Mouse (Mus musculus) layer of hippocampus, adult 2 months (tissue): Measurements from ENCODE around the gene AU021092. TPM values are rescaled to one million over a fixed set of nuclear protein-coding genes. Genes with fewer than 3 reads are reported as not detected.
A peak's percentile ranks its signal among the peaks of the same experiment; 100 is the strongest.

Source experiments
- DNase-seq, 2 experiments: peaks; one replicate each; pipeline ENCODE4 v3.0.0; 2022; ENCODE audit warnings: low spot score in 2 of 2
- H3K27ac ChIP-seq: fragments of 200-600 bp; 2 replicates; pipeline ENCODE4 v1.8.1; 2022
- H3K4me3 ChIP-seq: fragments of 200-600 bp; 2 replicates; pipeline ENCODE4 v1.8.1; 2022; ENCODE audit warnings: mild to moderate bottlenecking
- CTCF ChIP-seq: fragments of 200-600 bp; conservative IDR thresholded peaks from 2 replicates; pipeline ENCODE4 v1.8.1; 2022; ENCODE audit warnings: antibody characterized with exemption, mild to moderate bottlenecking, moderate library complexity
- long read RNA-seq, 2 experiments: library from polyadenylated mRNA; stranded (forward); transcript quantifications; one replicate each; pipeline ENCODE4 v2.0.0; 2021; ENCODE audit warnings: borderline mapping rate in 2 of 2
- total RNA-seq, 2 experiments: library from RNA; stranded (reverse); gene quantifications; 2 replicates each; pipeline ENCODE4 v1.2.3; 2021

Gene AU021092
- total RNA-seq = 1 to 10 TPM; 4.6 to 4.9 TPM
- long read RNA-seq, experiment 1, partial matches to known transcripts = 0 of 4 reads
- long read RNA-seq, experiment 1, other reads (novel, unspliced or antisense) = 2 of 4 reads
- long read RNA-seq, experiment 2, partial matches to known transcripts = 1 of 3 reads
- long read RNA-seq, experiment 2, other reads (novel, unspliced or antisense) = 0 of 3 reads

DNA sequence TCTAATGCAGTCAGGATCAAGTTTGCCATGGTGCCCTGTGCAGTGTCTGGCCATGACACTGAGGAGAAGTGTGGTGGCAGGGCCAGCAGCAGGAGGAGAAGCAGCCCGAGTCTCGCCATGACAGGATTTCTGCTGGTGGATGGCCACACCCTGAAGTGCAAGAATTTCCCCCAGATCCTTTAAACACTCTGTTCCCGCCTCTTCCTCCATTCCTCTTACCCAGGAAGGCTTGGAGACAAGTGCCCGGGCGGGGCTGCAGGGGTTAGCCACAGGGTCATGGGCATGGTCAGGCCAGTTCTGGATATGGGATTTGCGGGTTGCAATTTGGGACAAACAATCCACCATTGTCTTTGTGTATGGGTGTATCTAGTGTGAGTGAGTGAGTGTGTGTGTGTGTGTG is at the start of gene AU021092:
Gene AU021092 (minus strand): TSS at position 160 of the 400 bp plus-strand sequence.
- Histone ChIP-seq H3K27ac (peak within 1 kb of the TSS; percentile 48; the same call in 1 of the 2 replicates), H3K4me3 (peak within 1 kb of the TSS; percentile 1; the same call in 1 of the 2 replicates)
- TF ChIP-seq CTCF = no peak
- DNase-seq = no peak

DNA sequence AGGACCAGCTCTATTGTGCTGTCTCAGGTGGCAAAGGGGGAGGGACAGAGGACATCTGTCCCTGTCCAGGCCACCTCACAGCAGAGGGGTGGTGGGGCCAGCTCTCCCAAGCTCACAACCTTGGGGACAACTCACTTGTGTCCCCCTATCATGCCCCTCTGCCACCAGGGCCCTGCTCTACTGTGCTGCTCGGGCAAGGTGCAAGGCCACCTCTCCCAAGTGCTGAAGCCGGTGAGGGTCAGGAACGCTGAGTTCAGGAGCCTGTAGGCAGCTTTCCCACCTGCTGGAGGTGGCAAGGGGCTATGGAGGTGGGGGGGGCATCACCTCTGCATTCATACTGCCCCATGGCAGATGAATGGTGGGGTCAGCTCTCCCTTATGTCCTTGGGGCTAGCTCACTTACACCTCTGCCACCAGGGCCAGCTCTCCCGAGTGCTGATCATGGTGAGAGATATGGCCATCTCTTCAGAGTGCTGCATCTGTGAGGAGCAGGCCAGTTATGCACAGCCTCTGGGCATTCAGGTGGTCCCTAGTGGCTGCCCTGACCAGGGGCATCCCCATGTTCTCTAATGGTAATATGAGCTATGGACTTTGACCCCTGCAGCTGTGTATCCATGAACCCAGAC is 49.4 kb upstream of the AU021092 start:
- no peak overlapping the region for H3K4me3 ChIP-seq
- H3K27ac ChIP-seq = no peak overlapping the region
- DNase-seq = no peak
- no peak for TF ChIP-seq CTCF

DNA sequence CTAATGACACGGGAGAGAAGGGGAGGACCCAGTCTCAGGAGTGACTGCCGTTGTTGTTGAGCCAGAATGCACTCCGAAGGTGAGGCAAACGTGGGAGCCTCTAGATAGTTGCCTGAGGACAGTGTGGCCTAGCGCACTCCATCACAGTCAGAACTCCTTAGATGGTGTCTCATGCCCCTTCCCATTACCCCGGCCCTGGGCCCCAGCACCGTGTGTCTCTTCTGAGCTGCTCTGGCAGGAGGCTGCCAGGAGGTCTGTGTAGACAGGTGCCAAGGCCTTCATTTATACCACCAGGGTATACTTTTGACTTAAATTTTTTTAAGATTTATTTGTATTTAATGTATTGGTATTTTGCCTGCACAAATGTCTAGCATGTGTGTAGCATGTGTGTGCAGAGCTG is 41.8 kb upstream of the AU021092 start:
- Histone ChIP-seq H3K4me3 (no peak overlapping the region), H3K27ac (no peak overlapping the region)
- DNase-seq = no peak
- no peak for TF ChIP-seq CTCF

DNA sequence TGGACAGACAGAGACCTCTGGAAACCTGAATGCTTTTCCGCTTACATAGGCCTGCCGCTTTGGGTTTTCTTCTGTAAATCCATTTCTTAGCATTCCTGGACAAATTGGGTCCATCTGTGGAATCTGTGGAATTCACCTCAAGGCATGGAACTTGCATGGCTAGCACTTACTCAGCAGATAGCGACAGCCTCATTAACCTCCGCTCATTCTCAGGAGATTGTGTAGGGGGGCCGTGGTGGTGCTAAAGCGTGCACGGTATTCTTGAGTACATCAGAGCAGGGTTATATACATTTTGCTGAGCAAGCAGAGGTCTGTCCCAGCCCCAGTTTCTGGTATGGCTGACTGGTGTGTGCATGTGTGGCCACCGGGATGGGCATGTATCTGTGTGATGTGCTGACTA is 41.1 kb upstream of the AU021092 start:
- no peak overlapping the region for H3K27ac ChIP-seq
- H3K4me3 ChIP-seq = no peak overlapping the region
- TF ChIP-seq CTCF = no peak
- no peak for DNase-seq

DNA sequence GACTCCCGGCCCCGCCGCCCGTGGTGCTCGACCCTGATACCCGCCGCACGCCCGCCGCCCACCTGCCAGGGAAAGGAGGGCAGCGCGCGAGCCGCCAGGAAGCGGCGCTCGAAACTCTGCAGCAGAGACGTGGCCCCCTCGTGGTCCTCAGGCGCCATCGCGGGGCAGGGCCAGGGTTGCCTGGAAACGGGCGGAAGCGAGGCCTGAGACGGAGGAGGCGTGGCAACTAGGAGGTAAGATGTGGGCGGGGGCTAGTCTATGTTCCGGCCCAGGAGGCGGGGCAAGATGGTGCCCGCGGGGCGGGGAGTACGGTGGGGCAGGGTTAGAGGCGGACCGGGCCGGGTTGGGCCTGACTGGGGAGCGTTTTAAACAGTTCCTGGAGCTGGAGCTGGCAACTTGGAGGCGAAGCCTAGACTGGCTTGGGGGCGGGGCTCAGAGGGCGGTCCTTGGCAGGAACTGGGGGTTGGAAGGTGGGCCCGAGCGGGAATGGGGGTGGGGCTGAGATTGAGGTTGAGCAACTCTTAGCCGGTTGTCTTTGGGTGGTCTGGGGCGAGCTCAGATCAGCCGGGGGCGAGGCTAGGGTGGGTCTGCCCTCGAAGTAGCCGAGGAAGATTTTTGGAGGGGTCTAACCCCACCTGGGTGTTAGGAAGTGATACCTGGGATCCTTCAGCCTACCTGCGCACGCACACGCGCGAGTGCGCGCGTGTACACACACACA is 33.8 kb upstream of the AU021092 start, which contains the start of gene Eef2kmt:
Gene Eef2kmt (minus strand): TSS at position 205 of the 718 bp plus-strand sequence.
- TF ChIP-seq CTCF = peak; percentile 87
- Histone ChIP-seq H3K27ac (peak within 1 kb of the TSS; percentile 80), H3K4me3 (peak within 1 kb of the TSS; percentile 80)
- peak; percentile 97 to 99 for DNase-seq

DNA sequence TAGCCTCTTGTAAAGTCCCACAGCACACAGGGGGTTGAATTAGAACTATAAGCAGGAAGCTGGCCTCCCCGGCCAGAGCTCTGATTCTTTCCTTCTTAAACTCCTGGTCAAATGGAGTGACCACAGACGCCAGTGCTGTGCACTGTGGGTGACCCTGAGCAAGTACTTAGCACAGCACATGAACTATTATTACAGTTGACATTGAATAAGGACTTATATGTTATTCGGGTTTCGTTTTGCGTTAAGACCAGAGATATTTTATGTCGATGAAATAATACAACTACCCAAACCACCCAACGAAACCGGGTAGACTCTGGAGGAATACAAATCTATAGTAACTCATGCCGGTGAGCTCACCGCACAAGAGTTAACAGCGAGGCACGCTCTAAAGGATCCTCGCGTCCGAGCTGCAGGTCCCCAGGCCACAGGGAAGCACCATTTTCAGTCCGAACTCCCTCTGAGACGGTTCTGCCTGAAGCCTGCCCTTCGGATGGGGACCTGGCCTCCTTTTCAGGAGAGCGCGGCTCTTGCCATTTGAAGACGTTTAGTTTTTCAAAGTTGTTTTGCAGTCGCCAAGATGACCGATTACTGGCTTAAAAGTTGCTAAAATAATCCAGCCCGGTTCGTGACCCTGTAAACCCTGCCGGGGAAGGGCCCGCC is 33.1 kb upstream of the AU021092 start:
- H3K27ac ChIP-seq = peak overlapping the region; percentile 80
- peak overlapping the region; percentile 80 for H3K4me3 ChIP-seq
- DNase-seq = no peak
- TF ChIP-seq CTCF = no peak

DNA sequence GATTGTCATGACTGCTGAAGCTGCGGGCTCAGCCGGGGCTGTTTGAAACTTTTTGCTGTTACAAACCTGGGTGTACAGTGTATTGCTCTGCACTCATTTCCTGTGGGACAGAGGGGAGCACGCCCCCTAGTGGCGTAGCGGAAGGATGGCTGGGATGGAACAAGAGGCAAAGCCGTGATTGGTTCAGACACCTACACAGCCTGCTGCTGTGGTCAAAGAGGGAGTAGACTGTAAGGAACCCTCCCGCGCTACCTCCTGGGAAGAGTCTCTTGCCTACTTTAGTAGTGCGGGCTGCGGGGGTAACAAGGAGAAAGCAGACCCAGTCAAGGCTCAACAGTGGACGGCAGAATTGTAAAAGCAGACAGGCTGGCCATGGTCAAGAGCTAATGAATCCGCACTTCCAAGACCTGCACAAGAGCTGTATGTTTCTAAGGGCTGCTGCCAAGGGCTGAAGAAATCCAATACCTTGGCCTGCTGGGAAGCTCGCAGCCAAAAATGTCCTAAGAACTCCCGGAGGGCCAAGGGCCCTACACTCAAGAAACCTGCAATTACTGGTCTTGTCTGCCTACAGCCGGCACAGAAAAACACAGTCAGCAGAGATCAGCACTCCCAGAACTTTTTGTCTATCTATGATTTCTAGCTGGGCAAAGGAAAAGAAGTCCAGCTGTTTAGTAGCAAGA is 32.4 kb upstream of the AU021092 start:
- Histone ChIP-seq H3K4me3 (peak overlapping the region; percentile 80), H3K27ac (peak overlapping the region; percentile 15; the same call in 1 of the 2 replicates)
- peak; percentile 50 to 67 for DNase-seq
- TF ChIP-seq CTCF = peak; percentile 94

DNA sequence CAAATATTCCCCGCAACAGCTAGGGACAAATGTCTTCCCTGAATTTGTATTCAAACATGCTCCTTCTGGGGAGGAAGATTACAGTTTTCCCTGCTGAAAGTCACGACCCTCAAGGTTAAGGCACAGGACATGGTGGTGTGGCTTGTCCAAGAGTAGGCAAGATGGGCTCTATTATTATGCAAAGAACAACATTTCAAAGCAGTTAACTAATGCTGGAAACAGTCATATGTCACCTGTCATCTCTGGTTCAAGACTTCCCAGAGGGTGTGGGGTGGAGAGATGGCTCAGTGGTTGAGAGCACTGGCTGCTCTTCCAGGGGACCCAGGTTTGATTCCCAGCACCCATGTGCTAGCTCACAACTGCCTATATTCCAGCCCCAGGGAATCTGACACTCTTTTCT is 30.2 kb upstream of the AU021092 start:
- DNase-seq = no peak
- no peak overlapping the region for H3K4me3 ChIP-seq
- TF ChIP-seq CTCF = no peak
- no peak overlapping the region for H3K27ac ChIP-seq

DNA sequence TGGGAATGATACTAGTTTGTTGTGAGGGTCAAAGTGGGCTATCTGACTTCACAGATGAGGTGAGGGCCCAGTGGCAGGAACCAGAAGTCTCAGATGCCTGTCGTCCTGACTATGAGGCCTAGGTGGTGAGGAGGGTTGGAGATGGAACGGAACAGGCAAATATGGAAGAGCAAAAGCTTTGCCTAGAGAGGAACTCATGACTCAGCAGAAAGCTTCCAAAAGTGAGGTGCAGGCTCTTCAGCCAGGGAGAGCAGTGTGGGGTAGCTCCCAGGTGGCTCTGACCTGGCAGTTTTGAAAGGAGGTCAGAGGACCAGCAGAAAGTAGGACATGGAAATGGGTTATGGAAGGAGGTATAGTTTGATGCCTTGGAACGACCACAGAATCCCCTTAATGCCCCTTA is 28.8 kb upstream of the AU021092 start:
- H3K27ac ChIP-seq = no peak overlapping the region
- no peak overlapping the region for H3K4me3 ChIP-seq
- DNase-seq = no peak
- no peak for TF ChIP-seq CTCF

DNA sequence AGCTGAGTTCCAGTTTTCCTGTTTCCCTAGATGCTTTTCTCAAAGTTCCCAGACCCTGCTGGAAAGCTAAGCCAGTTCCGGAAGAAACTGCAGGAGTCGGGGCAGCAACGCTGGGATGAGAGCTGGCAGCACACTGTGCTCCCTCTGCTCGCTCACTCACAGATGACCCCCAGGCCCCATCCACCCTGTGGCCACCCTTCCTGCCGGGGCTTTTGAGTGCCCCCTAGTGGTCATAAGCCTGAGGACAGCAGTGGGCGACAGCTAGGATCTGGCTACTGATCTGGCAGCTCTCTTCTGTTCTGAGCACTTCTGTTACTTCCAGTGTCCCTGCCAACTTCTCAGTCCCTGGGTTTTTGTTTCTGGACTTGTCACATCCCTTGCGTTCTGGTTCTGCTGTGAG is 22.3 kb upstream of the AU021092 start:
- DNase-seq = peak in 1 of 2 experiments; percentile 66
- H3K27ac ChIP-seq = no peak overlapping the region
- TF ChIP-seq CTCF = peak; percentile 92

DNA sequence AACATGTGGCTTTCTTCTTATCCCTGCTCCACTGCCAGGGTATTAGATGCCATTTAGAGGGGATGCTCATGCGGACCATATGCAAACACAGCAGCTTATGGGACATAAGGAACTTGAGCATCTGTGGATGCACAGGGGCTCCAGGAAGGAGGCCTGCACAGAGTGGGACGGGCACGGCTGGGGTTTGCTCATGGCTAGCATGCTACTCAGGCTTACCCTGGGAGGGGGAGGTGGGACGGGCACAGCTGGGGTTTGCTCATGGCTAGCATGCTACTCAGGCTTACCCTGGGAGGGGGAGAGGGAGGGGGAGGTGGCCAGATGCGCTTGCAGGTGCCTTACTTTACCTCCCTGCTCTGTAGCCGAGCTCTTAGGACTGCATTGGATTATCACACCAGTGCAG is 20.8 kb upstream of the AU021092 start:
- no peak for DNase-seq
- H3K27ac ChIP-seq = no peak overlapping the region
- H3K4me3 ChIP-seq = no peak overlapping the region
- no peak for TF ChIP-seq CTCF

More for the DNA sequence above, 22.3 kb upstream of the AU021092 start:
- no peak overlapping the region for H3K4me3 ChIP-seq

DNA sequence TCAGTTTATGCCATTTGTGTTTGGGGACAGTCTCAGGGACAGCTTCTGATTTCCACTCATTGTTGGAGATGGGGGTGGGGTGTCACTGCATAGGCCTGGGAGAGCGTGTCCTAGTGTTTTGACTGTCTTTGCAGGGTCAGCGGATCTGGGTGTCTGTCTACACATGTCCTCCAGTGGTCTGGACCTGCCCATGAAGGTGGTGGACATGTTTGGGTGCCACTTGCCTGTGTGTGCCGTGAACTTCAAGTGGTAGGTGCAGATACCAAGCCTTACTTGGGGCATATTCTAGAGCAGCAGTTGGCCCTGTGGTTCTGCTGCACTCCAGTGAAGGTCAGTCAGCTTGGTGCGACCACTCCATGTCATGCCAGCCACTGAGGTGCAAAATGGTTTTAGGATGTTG is 20.3 kb upstream of the AU021092 start:
- H3K27ac ChIP-seq = no peak overlapping the region
- no peak for DNase-seq
- no peak for TF ChIP-seq CTCF
- no peak overlapping the region for H3K4me3 ChIP-seq
